Comparison of ENCODE assay signal across 8 mouse cellular contexts in genomic region chr8:117198141-117198935, GRCm38 (mm10). TPM values are rescaled to one million over a fixed set of nuclear protein-coding genes. Genes with fewer than 3 reads are reported as not detected.
A peak's percentile ranks its signal among the peaks of the same experiment; 100 is the strongest.
DNase-seq lines count a peak whose midpoint lies in the region; ATAC-seq and TF ChIP-seq lines count a peak whose summit lies in the region.

No protein-coding gene starts in this region.

- peak overlapping the region; percentile 99 for H3K27ac ChIP-seq in liver, embryonic 15.5 days (replicated peaks)
- peak overlapping the region; percentile 78 for H3K27ac ChIP-seq in stomach, postnatal 0 days (replicated peaks)

- intact Hi-C loops in heart, postnatal 10 days (cut with DNase I) = loop anchor here (2.0 kb wide), 1 partner anchor 266 kb away; no protein-coding TSS in a partner anchor

- peak overlapping the region; percentile 74 for H3K4me2 ChIP-seq in liver, embryonic 15.5 days
- H3K4me2 ChIP-seq in stomach, postnatal 0 days (replicated peaks; ENCODE audit: low read depth) = peak overlapping the region; percentile 21

- TF ChIP-seq CTCF in stomach, postnatal 0 days (IDR thresholded peaks at IDR 0.05; ENCODE audit: low read depth) = peak; percentile 87

- peaks cover 33% of the 10 kb centered on the region for H3K36me3 ChIP-seq in liver, embryonic 15.5 days (replicated peaks)
- H3K36me3 ChIP-seq in stomach, postnatal 0 days (ENCODE audit: control insufficient read depth, insufficient read depth, low read length) = peaks cover 20% of the 10 kb centered on the region

- no peaks in the 10 kb centered on the region for H3K27me3 ChIP-seq in liver, embryonic 15.5 days
- no peaks in the 10 kb centered on the region for H3K27me3 ChIP-seq in stomach, postnatal 0 days (ENCODE audit: control insufficient read depth, insufficient read depth, low read length)

- 17% methylated on average over 20 of the region's 20 CpGs for WGBS in liver, embryonic 15.5 days (ENCODE audit: insufficient replicate concordance)
- WGBS in stomach, postnatal 0 days = 17% methylated on average over 20 of the region's 20 CpGs

- H3K9ac ChIP-seq in liver, embryonic 15.5 days = peak overlapping the region; percentile 52
- no peak overlapping the region for H3K9ac ChIP-seq in stomach, postnatal 0 days (ENCODE audit: low read length)

- peak; percentile 66 for ATAC-seq in erythroid progenitor cell, adult 5-6 weeks (replicated peaks; ENCODE audit: low FRiP score, poor library complexity, severe bottlenecking)
- peak; percentile 74 for ATAC-seq in liver, embryonic 15.5 days (ENCODE audit: insufficient read depth)
- ATAC-seq in stomach, postnatal 0 days (ENCODE audit: low FRiP score, low TSS enrichment) = peak; percentile 86

- no peaks in the 10 kb centered on the region for H3K9me3 ChIP-seq in liver, embryonic 15.5 days (replicated peaks)
- H3K9me3 ChIP-seq in stomach, postnatal 0 days (ENCODE audit: control insufficient read depth, low read length) = no peaks in the 10 kb centered on the region

- peak overlapping the region; percentile 44 for H3K4me3 ChIP-seq in liver, embryonic 15.5 days (replicated peaks)
- H3K4me3 ChIP-seq in stomach, postnatal 0 days (ENCODE audit: low read depth, low read length) = no peak overlapping the region

- peaks cover 68% of the 10 kb centered on the region for H3K4me1 ChIP-seq in liver, embryonic 15.5 days (replicated peaks)
- H3K4me1 ChIP-seq in stomach, postnatal 0 days (replicated peaks; ENCODE audit: control insufficient read depth, insufficient read depth) = peaks cover 4% of the 10 kb centered on the region; the same call in 1 of the 2 replicates

- no peak for TF ChIP-seq EP300 in stomach, postnatal 0 days (optimal IDR thresholded peaks at IDR 0.05)

- peak; percentile 85 for DNase-seq in CD4-positive helper T cell, adult 2 months (ENCODE audit: low read depth, low spot score)
- peak; percentile 64 for DNase-seq in adrenal gland, adult 2 months
- DNase-seq in heart, postnatal 10 days = peak; percentile 82 to 85
- DNase-seq in kidney, postnatal 36 days = peak; percentile 68 to 72
- DNase-seq in neural tube, embryonic 10.5 days (ENCODE audit: extremely low spot score, low spot score) = peak; percentile 23
- DNase-seq in stomach, postnatal 0 days (ENCODE audit: low spot score) = peak; percentile 59

RNA-seq across cellular contexts. Expression of gene Gan, which starts 40.4 kb away (rescaled TPM):
- 10 to 100 TPM in 1 of 2 experiments, 1 to 10 TPM in 1; 8.5 to 13.1 TPM for total RNA-seq in adrenal gland, adult 2 months (2021)
- polyA plus RNA-seq in adrenal gland, adult 2 months (2012; rRNA removed) = 3.4 and 4.0 TPM in 2 replicates
- total RNA-seq in erythroid progenitor cell, adult 5-6 weeks (2015; ENCODE audit: low replicate concordance) = 12.3 and 15.1 TPM in 2 replicates
- 12.4 and 13.6 TPM in 2 replicates for total RNA-seq in erythroid progenitor cell, adult 5-6 weeks (2017; ENCODE audit: low replicate concordance)
- total RNA-seq in heart, postnatal 10 days (2021) = 1 to 10 TPM; 6.4 to 7.3 TPM
- polyA plus RNA-seq in liver, embryonic 15.5 days (2015; fragmentation: Nextera tagmentation; extraction: Ambion mirVana) = 0.79 and 0.98 TPM in 2 replicates
- 1.5 and 2.4 TPM in 2 replicates for polyA plus RNA-seq in stomach, postnatal 0 days (2015; fragmentation: Nextera tagmentation; extraction: Ambion mirVana)

RNA-seq across cellular contexts. Expression of gene Cmip, which starts 58.5 kb away (rescaled TPM):
- 100 to 1,000 TPM in 1 of 2 experiments, 10 to 100 TPM in 1; 99.3 to 171 TPM for total RNA-seq in adrenal gland, adult 2 months (2021)
- polyA plus RNA-seq in adrenal gland, adult 2 months (2012; rRNA removed) = 104 and 133 TPM in 2 replicates
- total RNA-seq in erythroid progenitor cell, adult 5-6 weeks (2015; ENCODE audit: low replicate concordance) = 50.3 and 64.2 TPM in 2 replicates
- total RNA-seq in erythroid progenitor cell, adult 5-6 weeks (2017; ENCODE audit: low replicate concordance) = 42.0 and 49.3 TPM in 2 replicates
- 10 to 100 TPM; 32.8 to 38.5 TPM for total RNA-seq in heart, postnatal 10 days (2021)
- 11.5 and 15.7 TPM in 2 replicates for polyA plus RNA-seq in liver, embryonic 15.5 days (2015; fragmentation: Nextera tagmentation; extraction: Ambion mirVana)
- 19.9 and 22.9 TPM in 2 replicates for polyA plus RNA-seq in stomach, postnatal 0 days (2015; fragmentation: Nextera tagmentation; extraction: Ambion mirVana)

Comparison
In these comparisons a context has a peak if more than half of its experiments do, and no peak if none do; other contexts are left out.
1. DNase-seq: peak in every context shown above with its lines; median percentile 85 in CD4-positive helper T cell, adult 2 months; 84 in heart, postnatal 10 days; 70 in kidney, postnatal 36 days; 64 in adrenal gland, adult 2 months; 59 in stomach, postnatal 0 days; 23 in neural tube, embryonic 10.5 days.